Mouse (Mus musculus) C2C12 (cell line): ENCODE measurements around the gene Ckap2l.

Experiments
- CTCF ChIP-seq: IDR thresholded peaks from one replicate; pipeline ENCODE4 v1.5.1; 2011; ENCODE audit not compliant: control insufficient read depth, insufficient read depth, insufficient read length
- MYOD1 ChIP-seq: IDR thresholded peaks from one replicate; pipeline ENCODE4 v1.6.1; 2011; ENCODE audit warnings: low read depth; ENCODE audit not compliant: control insufficient read depth, insufficient read length

- TF ChIP-seq CTCF (no peak), MYOD1 (no peak)
These were observed 35.7 kb downstream of the Ckap2l start for GRCm38 (mm10) chr2:129261151-129261794.
